Mouse (Mus musculus) cerebellum, adult 2 months (tissue): ENCODE data around the gene Ncoa3.

Source experiments
- CTCF ChIP-seq: fragments of 200-500 bp; IDR thresholded peaks from 2 replicates; pipeline ENCODE4 v1.5.1; 2011; ENCODE audit warnings: low read depth, mild to moderate bottlenecking, control low read depth, low read length, moderate library complexity, borderline replicate concordance; ENCODE audit not compliant: insufficient read depth
- POLR2A ChIP-seq: fragments of 200-500 bp; IDR thresholded peaks from 2 replicates; pipeline ENCODE4 v1.6.1; 2011; ENCODE audit warnings: low read length, control low read depth, borderline replicate concordance; ENCODE audit not compliant: insufficient read depth

GRCm38 (mm10) chr2:166084111-166084510 is 91.7 kb downstream of the Ncoa3 start:
- TF ChIP-seq CTCF (no peak), POLR2A (no peak)
